Mouse (Mus musculus) liver, embryonic 11.5 days (tissue): Measurements from ENCODE around the gene Spag8. TPM values are rescaled to one million over a fixed set of nuclear protein-coding genes. Genes with fewer than 3 reads are reported as not detected.

ENCODE experiments used
- ATAC-seq: fragments of 200-750 bp; cut with Nextera tagmentation; replicated peaks from 2 replicates; pipeline ENCODE4 v1.8.0; 2017; ENCODE audit warnings: moderate number of reproducible peaks, mild to moderate bottlenecking, moderate TSS enrichment, moderate library complexity; ENCODE audit not compliant: low FRiP score
- DNase-seq: peaks from one replicate; pipeline ENCODE4 v3.0.0-alpha.2; 2017; ENCODE audit warnings: low spot score
- H3K27ac ChIP-seq: fragments of 300-500 bp; sonication (generic); 2 replicates; pipeline ENCODE4 v1.5.1; 2014; ENCODE audit warnings: mild to moderate bottlenecking, low read depth, low read length, control low read depth
- H3K27me3 ChIP-seq: fragments of 300-500 bp; sonication (generic); replicated peaks from 2 replicates; pipeline ENCODE4 v1.6.1; 2014; ENCODE audit warnings: low read length, mixed read lengths; ENCODE audit not compliant: control insufficient read depth, insufficient read depth
- H3K36me3 ChIP-seq: fragments of 300-500 bp; sonication (generic); 2 replicates; pipeline ENCODE4 v1.6.1; 2014; ENCODE audit warnings: mild to moderate bottlenecking, low read length, moderate library complexity, mixed read lengths; ENCODE audit not compliant: control insufficient read depth, insufficient read depth
- H3K4me1 ChIP-seq: fragments of 300-500 bp; sonication (generic); replicated peaks from 2 replicates; pipeline ENCODE4 v1.6.1; 2014; ENCODE audit warnings: low read length, mixed read lengths; ENCODE audit not compliant: control insufficient read depth, insufficient read depth
- H3K4me2 ChIP-seq: fragments of 300-500 bp; sonication (generic); 2 replicates; pipeline ENCODE4 v1.6.1; 2014; ENCODE audit warnings: mild to moderate bottlenecking, control low read depth, moderate library complexity
- H3K4me3 ChIP-seq: fragments of 300-500 bp; sonication (generic); 2 replicates; pipeline ENCODE4 v1.5.1; 2014; ENCODE audit warnings: low read depth, low read length, control low read depth
- H3K9ac ChIP-seq: fragments of 300-500 bp; sonication (generic); 2 replicates; pipeline ENCODE4 v1.6.1; 2014; ENCODE audit warnings: low read depth, low read length, control low read depth
- H3K9me3 ChIP-seq: fragments of 300-500 bp; sonication (generic); 2 replicates; pipeline ENCODE4 v1.6.1; 2016; ENCODE audit warnings: low read length, inconsistent platforms, mixed read lengths; ENCODE audit not compliant: control insufficient read depth
- WGBS: fragments of 180-500 bp; shearing (Covaris S2); extraction: QIAGEN DNeasy Blood & Tissue Kit; methylation state at CpG from one replicate; pipeline ENCODE4 v1.1.7; 2014; 5-methylcytosine and 5-hydroxymethylcytosine counted together
- polyA plus RNA-seq: library from polyadenylated mRNA; unstranded; fragments of >200 nt; fragmentation: Nextera tagmentation; extraction: Ambion mirVana; gene quantifications from 2 replicates; pipeline ENCODE4 v1.2.1, GENCODE M21; 2014

Gene Spag8
- polyA plus RNA-seq: 0.30 and 1.5 TPM in 2 replicates

GRCm38 (mm10) chr4:43653161-43654015 is at the start of gene Spag8:
Spag8 (minus strand) TSS chr4:43653594.
- no peak within 1 kb of the TSS; the same call in 1 of the 2 replicates for H3K27ac ChIP-seq
- H3K4me2 ChIP-seq: peak within 1 kb of the TSS; percentile 62
- DNase-seq (peak; percentile 67), ATAC-seq (peak; percentile 56)
- peaks cover 8% of the 10 kb centered on the region; the same call in 1 of the 2 replicates for H3K36me3 ChIP-seq
- WGBS: 12% methylated on average over 24 of the region's 24 CpGs
- 0 out of 2 replicates have a peak within 1 kb of the TSS, but pooled peaks have one; percentile 46 for H3K9ac ChIP-seq
- peak within 1 kb of the TSS; percentile 41 for H3K4me3 ChIP-seq
- peaks cover 3% of the 10 kb centered on the region; the same call in 1 of the 2 replicates for H3K9me3 ChIP-seq
- H3K27me3 ChIP-seq: no peaks in the 10 kb centered on the region
- peaks cover 5% of the 10 kb centered on the region for H3K4me1 ChIP-seq

DNA sequence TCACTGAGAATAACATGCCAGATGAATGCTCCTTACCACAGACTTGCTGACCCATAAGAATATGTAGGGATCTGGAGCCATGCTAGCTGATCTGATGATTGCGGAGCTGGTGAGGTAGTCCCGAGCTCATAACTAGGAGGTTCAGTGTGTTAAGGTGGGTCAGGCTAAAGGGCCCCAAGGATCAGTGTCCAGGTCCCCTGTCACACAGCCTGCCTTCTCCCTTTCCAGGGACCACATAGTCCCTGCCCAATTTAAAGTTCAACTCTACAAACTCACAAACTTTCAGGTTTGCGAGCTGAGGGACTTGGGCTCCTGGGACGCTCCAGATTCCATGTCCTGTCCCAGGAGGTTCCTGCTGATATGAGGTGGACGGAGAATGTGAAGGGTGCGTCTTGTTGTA is 47.3 kb upstream of the Spag8 start, which contains the start of gene Olfr70:
Gene Olfr70 (minus strand): TSS at position 101 of the 400 bp plus-strand sequence.
- Histone ChIP-seq H3K4me3 (no peak within 1 kb of the TSS), H3K36me3 (no peaks in the 10 kb centered on the region), H3K9ac (no peak within 1 kb of the TSS), H3K4me1 (peaks cover under 1% of the 10 kb centered on the region; the same call in 1 of the 2 replicates), H3K9me3 (no peaks in the 10 kb centered on the region), H3K27me3 (peaks cover 2% of the 10 kb centered on the region; the same call in 1 of the 2 replicates), H3K27ac (no peak within 1 kb of the TSS), H3K4me2 (no peak within 1 kb of the TSS)
- DNase-seq (no peak), ATAC-seq (no peak)
- WGBS: 85% methylated on average over 6 of the region's 6 CpGs

DNA sequence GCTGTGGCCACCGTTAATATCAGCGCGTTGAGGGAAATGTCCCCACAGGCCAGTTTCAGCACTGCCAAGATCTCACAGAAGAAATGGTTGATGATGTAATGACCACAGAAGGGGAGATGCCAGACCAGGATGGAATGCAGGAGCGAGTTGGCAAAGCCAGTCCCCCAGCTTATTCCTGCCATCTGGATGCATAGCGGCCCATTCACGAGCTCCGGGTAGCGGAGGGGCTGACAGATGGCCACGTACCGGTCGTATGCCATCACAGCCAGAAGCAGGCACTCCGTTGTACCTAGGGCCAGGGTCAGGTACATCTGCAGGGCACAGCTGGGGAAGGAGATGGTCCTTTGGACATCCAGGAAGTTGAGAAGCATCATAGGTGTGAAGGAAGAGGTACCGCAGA is 43.2 kb upstream of the Spag8 start:
- no peak for ATAC-seq
- 90% methylated on average over 13 of the region's 13 CpGs for WGBS

DNA sequence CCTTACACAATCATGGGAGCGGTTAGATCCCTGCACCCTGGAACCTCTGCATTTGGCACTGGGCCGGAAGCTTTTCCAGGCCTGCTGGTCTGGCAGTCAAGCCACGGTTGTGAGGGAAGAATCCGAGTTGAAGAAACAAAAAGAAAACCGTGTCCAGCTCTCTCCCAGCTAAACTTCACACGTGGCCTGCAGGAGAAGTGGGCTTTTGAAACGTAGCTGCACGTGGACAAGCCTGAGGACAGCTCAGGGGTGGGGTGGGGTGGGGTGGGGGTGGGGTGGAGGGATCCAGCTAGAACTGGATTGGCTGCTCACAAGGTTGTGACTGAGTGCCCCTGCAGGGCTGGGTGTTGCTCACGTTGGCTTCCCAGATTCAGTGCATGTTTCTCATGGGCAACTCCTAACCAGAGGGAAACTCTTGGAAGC is 41.9 kb upstream of the Spag8 start:
- no peak overlapping the region for H3K9ac ChIP-seq
- H3K4me2 ChIP-seq: no peak overlapping the region
- 32% methylated on average over 9 of the region's 9 CpGs for WGBS
- peaks cover 2% of the 10 kb centered on the region; the same call in 1 of the 2 replicates for H3K27me3 ChIP-seq
- peak; percentile 56; the same call in 1 of the 2 replicates for ATAC-seq
- no peak overlapping the region for H3K27ac ChIP-seq
- H3K4me1 ChIP-seq: peaks cover 22% of the 10 kb centered on the region
- H3K36me3 ChIP-seq: no peaks in the 10 kb centered on the region
- H3K9me3 ChIP-seq: no peaks in the 10 kb centered on the region
- DNase-seq: no peak
- H3K4me3 ChIP-seq: no peak overlapping the region

More for the DNA sequence above, 43.2 kb upstream of the Spag8 start:
- H3K9me3 ChIP-seq: no peaks in the 10 kb centered on the region
- H3K4me1 ChIP-seq: peaks cover 22% of the 10 kb centered on the region
- peaks cover 2% of the 10 kb centered on the region; the same call in 1 of the 2 replicates for H3K27me3 ChIP-seq
- no peaks in the 10 kb centered on the region for H3K36me3 ChIP-seq
- DNase-seq: no peak
- H3K4me3 ChIP-seq: no peak overlapping the region
- no peak overlapping the region for H3K27ac ChIP-seq
- no peak overlapping the region for H3K4me2 ChIP-seq
- H3K9ac ChIP-seq: no peak overlapping the region

DNA sequence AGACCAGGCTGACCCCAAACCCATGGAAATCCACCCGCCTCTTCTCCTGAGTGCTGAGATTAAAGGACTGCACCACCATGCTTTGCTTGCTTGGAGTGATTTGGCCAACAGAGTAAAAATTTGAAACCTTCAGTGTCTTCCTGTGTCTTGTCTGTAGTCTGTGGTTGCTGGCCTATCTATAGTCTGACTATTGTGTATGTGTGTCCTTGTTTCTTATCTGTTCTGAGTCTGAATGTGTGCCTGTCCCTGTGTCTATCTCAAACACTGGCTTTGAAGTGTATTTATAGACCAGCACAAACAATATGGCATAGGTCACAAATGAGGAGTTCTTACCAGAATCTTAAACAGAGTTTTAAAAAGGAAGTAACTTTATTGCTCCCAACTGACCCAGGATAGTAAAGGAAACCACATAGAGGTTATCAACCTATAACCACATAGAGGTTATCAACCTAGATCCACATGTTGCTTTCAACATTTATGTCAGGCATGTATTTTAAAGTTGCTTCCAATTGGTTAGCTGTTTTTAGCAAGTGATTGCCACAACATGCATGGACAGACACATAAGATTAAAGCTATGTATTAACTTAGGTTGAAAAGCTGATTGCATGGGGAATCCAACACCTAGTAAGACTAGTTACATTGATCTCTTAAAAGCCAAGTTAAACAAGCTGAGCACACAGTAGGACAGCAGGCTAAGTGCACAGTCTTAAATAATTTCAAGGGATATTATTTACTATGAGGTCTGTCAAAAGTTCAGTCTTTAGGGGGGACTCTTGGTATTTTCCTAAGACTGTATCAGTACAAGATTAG is 41.2 kb upstream of the Spag8 start:
- Histone ChIP-seq H3K36me3 (no peaks in the 10 kb centered on the region), H3K4me3 (no peak overlapping the region), H3K4me2 (no peak overlapping the region), H3K9me3 (no peaks in the 10 kb centered on the region), H3K4me1 (peaks cover 22% of the 10 kb centered on the region), H3K27me3 (peaks cover 2% of the 10 kb centered on the region; the same call in 1 of the 2 replicates), H3K9ac (no peak overlapping the region), H3K27ac (no peak overlapping the region)
- WGBS: 50% methylated on average over 1 of the region's 1 CpGs
- ATAC-seq (peak; percentile 61), DNase-seq (no peak)

GRCm38 (mm10) chr4:43693806-43694241 is 40.4 kb upstream of the Spag8 start:
- ATAC-seq: peak; percentile 54; the same call in 1 of the 2 replicates
- Histone ChIP-seq H3K9me3 (no peaks in the 10 kb centered on the region), H3K4me2 (no peak overlapping the region), H3K27ac (no peak overlapping the region), H3K36me3 (no peaks in the 10 kb centered on the region), H3K27me3 (peaks cover 2% of the 10 kb centered on the region; the same call in 1 of the 2 replicates), H3K9ac (no peak overlapping the region), H3K4me3 (no peak overlapping the region), H3K4me1 (peaks cover 22% of the 10 kb centered on the region)
- WGBS: 29% methylated on average over 5 of the region's 5 CpGs
- DNase-seq: no peak

- Histone ChIP-seq H3K9me3 (no peaks in the 10 kb centered on the region), H3K27me3 (no peaks in the 10 kb centered on the region), H3K4me2 (no peak overlapping the region), H3K9ac (no peak overlapping the region), H3K4me3 (no peak overlapping the region), H3K36me3 (no peaks in the 10 kb centered on the region), H3K4me1 (peaks cover 22% of the 10 kb centered on the region), H3K27ac (no peak overlapping the region)
- WGBS: 73% methylated on average over 5 of the region's 5 CpGs
- DNase-seq (no peak), ATAC-seq (no peak)
These were observed 37.6 kb upstream of the Spag8 start for GRCm38 (mm10) chr4:43691026-43691425.

- Histone ChIP-seq H3K36me3 (no peaks in the 10 kb centered on the region), H3K4me3 (no peak overlapping the region), H3K4me2 (no peak overlapping the region), H3K27ac (no peak overlapping the region), H3K4me1 (peaks cover 14% of the 10 kb centered on the region), H3K27me3 (no peaks in the 10 kb centered on the region), H3K9ac (no peak overlapping the region), H3K9me3 (no peaks in the 10 kb centered on the region)
- 90% methylated on average over 17 of the region's 17 CpGs for WGBS
- no peak for DNase-seq
- ATAC-seq: no peak
These were observed 36.6 kb upstream of the Spag8 start for GRCm38 (mm10) chr4:43690021-43690420.
